Mouse (Mus musculus) neural tube, embryonic 14.5 days (tissue): Measurements from ENCODE around the gene Dcst2. TPM values are rescaled to one million over a fixed set of nuclear protein-coding genes. Genes with fewer than 3 reads are reported as not detected.
A peak's percentile ranks its signal among the peaks of the same experiment; 100 is the strongest.

ENCODE experiments used
- ATAC-seq: fragments of 200-750 bp; cut with Nextera tagmentation; 2 replicates; pipeline ENCODE4 v1.8.0; 2017; ENCODE audit warnings: low read depth, mild to moderate bottlenecking, moderate TSS enrichment, moderate library complexity
- H3K27ac ChIP-seq: fragments of 300-500 bp; sonication (generic); 2 replicates; pipeline ENCODE4 v1.5.1; 2014; ENCODE audit warnings: low read depth, mild to moderate bottlenecking, control low read depth, low read length, moderate library complexity, mixed read lengths
- H3K27me3 ChIP-seq: fragments of 300-500 bp; sonication (generic); 2 replicates; pipeline ENCODE4 v1.6.1; 2014; ENCODE audit warnings: low read length; ENCODE audit not compliant: control insufficient read depth, insufficient read depth
- H3K36me3 ChIP-seq: fragments of 300-500 bp; sonication (generic); 2 replicates; pipeline ENCODE4 v1.6.1; 2014; ENCODE audit warnings: low read length, mixed read lengths; ENCODE audit not compliant: control insufficient read depth, insufficient read depth
- H3K4me1 ChIP-seq: fragments of 300-500 bp; sonication (generic); 2 replicates; pipeline ENCODE4 v1.6.1; 2014; ENCODE audit warnings: low read length; ENCODE audit not compliant: control insufficient read depth, insufficient read depth
- H3K4me2 ChIP-seq: fragments of 300-500 bp; sonication (generic); 2 replicates; pipeline ENCODE4 v1.6.1; 2014; ENCODE audit warnings: mild to moderate bottlenecking, low read depth, low read length, control low read depth
- H3K4me3 ChIP-seq: fragments of 300-500 bp; sonication (generic); 2 replicates; pipeline ENCODE4 v1.5.1; 2014; ENCODE audit warnings: low read depth, low read length, control low read depth, mixed read lengths
- H3K9ac ChIP-seq: fragments of 300-500 bp; sonication (generic); replicated peaks from 2 replicates; pipeline ENCODE4 v1.6.1; 2014; ENCODE audit warnings: low read depth, mild to moderate bottlenecking, control low read depth, low read length, mixed read lengths
- H3K9me3 ChIP-seq: fragments of 300-500 bp; sonication (generic); 2 replicates; pipeline ENCODE4 v1.6.1; 2016; ENCODE audit warnings: low read length; ENCODE audit not compliant: control insufficient read depth
- WGBS: fragments of 180-500 bp; shearing (Covaris S2); extraction: QIAGEN DNeasy Blood & Tissue Kit; methylation state at CpG from one replicate; pipeline ENCODE4 v1.1.7; 2014; 5-methylcytosine and 5-hydroxymethylcytosine counted together
- polyA plus RNA-seq: library from polyadenylated mRNA; unstranded; fragments of >200 nt; fragmentation: Nextera tagmentation; extraction: Ambion mirVana; gene quantifications from 2 replicates; pipeline ENCODE4 v1.2.1, GENCODE M21; 2014

The Dcst2 gene
- polyA plus RNA-seq, 1 experiment from 2014 or later: 0.25 TPM

- Histone ChIP-seq H3K27me3 (no peaks in the 10 kb centered on the region), H3K4me3 (no peak overlapping the region), H3K4me2 (no peak overlapping the region), H3K4me1 (no peaks in the 10 kb centered on the region), H3K9ac (no peak overlapping the region), H3K9me3 (no peaks in the 10 kb centered on the region), H3K27ac (no peak overlapping the region), H3K36me3 (no peaks in the 10 kb centered on the region)
- 62% methylated on average over 8 of the region's 8 CpGs for WGBS
- no peak for ATAC-seq
These were observed 2.9 kb downstream of the Dcst2 start for GRCm38 (mm10) chr3:89364631-89365030.

GRCm38 (mm10) chr3:89365153-89365485 is 3.3 kb downstream of the Dcst2 start, which contains the start of gene Dcst1:
TSS of gene Dcst1 (minus strand) at chr3:89365253.
- Histone ChIP-seq H3K36me3 (no peaks in the 10 kb centered on the region), H3K9me3 (no peaks in the 10 kb centered on the region), H3K4me3 (no peak within 1 kb of the TSS), H3K27me3 (no peaks in the 10 kb centered on the region), H3K4me1 (no peaks in the 10 kb centered on the region), H3K9ac (no peak within 1 kb of the TSS), H3K27ac (no peak within 1 kb of the TSS), H3K4me2 (no peak within 1 kb of the TSS)
- no peak for ATAC-seq
- 85% methylated on average over 11 of the region's 11 CpGs for WGBS

GRCm38 (mm10) chr3:89365486-89366414 is 4.0 kb downstream of the Dcst2 start:
- WGBS: 69% methylated on average over 20 of the region's 20 CpGs
- no peaks in the 10 kb centered on the region for H3K27me3 ChIP-seq

GRCm38 (mm10) chr3:89367338-89367737 is 5.6 kb downstream of the Dcst2 start:
- H3K27me3 ChIP-seq: no peaks in the 10 kb centered on the region
- H3K9ac ChIP-seq: no peak overlapping the region
- no peaks in the 10 kb centered on the region for H3K4me1 ChIP-seq
- H3K4me3 ChIP-seq: no peak overlapping the region
- no peak overlapping the region for H3K27ac ChIP-seq
- 71% methylated on average over 11 of the region's 11 CpGs for WGBS
- no peak for ATAC-seq
- H3K9me3 ChIP-seq: no peaks in the 10 kb centered on the region
- no peaks in the 10 kb centered on the region for H3K36me3 ChIP-seq
- H3K4me2 ChIP-seq: no peak overlapping the region

More at GRCm38 (mm10) chr3:89365486-89366414, 4.0 kb downstream of the Dcst2 start:
- no peak overlapping the region for H3K27ac ChIP-seq
- ATAC-seq: no peak
- H3K9me3 ChIP-seq: no peaks in the 10 kb centered on the region
- no peaks in the 10 kb centered on the region for H3K36me3 ChIP-seq
- no peak overlapping the region for H3K4me3 ChIP-seq
- no peak overlapping the region for H3K9ac ChIP-seq
- H3K4me1 ChIP-seq: no peaks in the 10 kb centered on the region
- H3K4me2 ChIP-seq: no peak overlapping the region

- no peak for ATAC-seq
- Histone ChIP-seq H3K9ac (no peak overlapping the region), H3K4me1 (peaks cover 6% of the 10 kb centered on the region; the same call in 1 of the 2 replicates), H3K27ac (no peak overlapping the region), H3K4me2 (no peak overlapping the region), H3K9me3 (no peaks in the 10 kb centered on the region), H3K4me3 (no peak overlapping the region), H3K27me3 (no peaks in the 10 kb centered on the region), H3K36me3 (no peaks in the 10 kb centered on the region)
- 48% methylated on average over 5 of the region's 5 CpGs for WGBS
These were observed 11.9 kb downstream of the Dcst2 start for GRCm38 (mm10) chr3:89373581-89374231.

- peak; percentile 25; the same call in 1 of the 2 replicates for ATAC-seq
- no peaks in the 10 kb centered on the region for H3K9me3 ChIP-seq
- peaks cover 9% of the 10 kb centered on the region; the same call in 1 of the 2 replicates for H3K4me1 ChIP-seq
- H3K36me3 ChIP-seq: no peaks in the 10 kb centered on the region
- H3K4me3 ChIP-seq: no peak overlapping the region
- H3K27ac ChIP-seq: no peak overlapping the region
- WGBS: 70% methylated on average over 4 of the region's 4 CpGs
- no peaks in the 10 kb centered on the region for H3K27me3 ChIP-seq
- no peak overlapping the region for H3K9ac ChIP-seq
- H3K4me2 ChIP-seq: peak overlapping the region; percentile 95; the same call in 1 of the 2 replicates
These were observed 16.1 kb downstream of the Dcst2 start for GRCm38 (mm10) chr3:89377831-89378230.

GRCm38 (mm10) chr3:89378394-89379067 is 16.8 kb downstream of the Dcst2 start:
- peak overlapping the region; percentile 95 for H3K4me2 ChIP-seq
- H3K9ac ChIP-seq: peak overlapping the region; percentile 78
- H3K9me3 ChIP-seq: no peaks in the 10 kb centered on the region
- peak overlapping the region; percentile 16; the same call in 1 of the 2 replicates for H3K27ac ChIP-seq
- peak; percentile 91 for ATAC-seq
- WGBS: 1% methylated on average over 28 of the region's 29 CpGs
- peak overlapping the region; percentile 51 for H3K4me3 ChIP-seq
- H3K36me3 ChIP-seq: no peaks in the 10 kb centered on the region
- H3K4me1 ChIP-seq: peaks cover 9% of the 10 kb centered on the region; the same call in 1 of the 2 replicates
- no peaks in the 10 kb centered on the region for H3K27me3 ChIP-seq

GRCm38 (mm10) chr3:89379388-89380131 is 17.8 kb downstream of the Dcst2 start:
- no peak overlapping the region for H3K27ac ChIP-seq
- H3K9ac ChIP-seq: no peak overlapping the region
- WGBS: 89% methylated on average over 31 of the region's 31 CpGs
- no peaks in the 10 kb centered on the region for H3K36me3 ChIP-seq
- no peak for ATAC-seq
- no peaks in the 10 kb centered on the region for H3K27me3 ChIP-seq
- no peak overlapping the region for H3K4me3 ChIP-seq
- no peaks in the 10 kb centered on the region for H3K9me3 ChIP-seq
- H3K4me1 ChIP-seq: peaks cover 9% of the 10 kb centered on the region; the same call in 1 of the 2 replicates
- peak overlapping the region; percentile 95; the same call in 1 of the 2 replicates for H3K4me2 ChIP-seq
